8 mouse cellular contexts compared by ENCODE assay signal in genomic region chr1:36938348-36938747, GRCm38 (mm10). TPM values are rescaled to one million over a fixed set of nuclear protein-coding genes. Genes with fewer than 3 reads are reported as not detected.
A peak's percentile ranks its signal among the peaks of the same experiment; 100 is the strongest.
DNase-seq lines count a peak whose midpoint lies in the region; ATAC-seq and TF ChIP-seq lines count a peak whose summit lies in the region.

No protein-coding gene starts in this region.

- DNase-seq in gastrocnemius, adult 2 months, result no peak
- DNase-seq in gastrocnemius, postnatal 25 days, result no peak
- no peak for DNase-seq in forebrain, embryonic 11.5 days (ENCODE audit: low spot score)
- DNase-seq in liver, embryonic 13.5 days, result no peak
- no peak for DNase-seq in right cerebral cortex, adult 18-20 months
- DNase-seq in thymus, adult 18-20 months, result no peak
- DNase-seq in gastrocnemius, postnatal 14 days, result no peak

- H3ac ChIP-seq in C2C12 (ENCODE audit: control insufficient read depth, insufficient read length, low read depth), result no peak overlapping the region

- TF ChIP-seq CTCF in gastrocnemius, adult 2 months (IDR thresholded peaks at IDR 0.05), result no peak
- TF ChIP-seq CTCF in C2C12 (IDR thresholded peaks at IDR 0.05; ENCODE audit: control insufficient read depth, insufficient read depth, insufficient read length), result no peak

- intact Hi-C loops in gastrocnemius, adult 2 months (cut with DNase I), result loop anchor here (5.0 to 10.0 kb wide), 6 partner anchors 59 to 296 kb away; no protein-coding TSS in a partner anchor
- intact Hi-C loops in gastrocnemius, postnatal 14 days (cut with DNase I; ENCODE audit: low total_unique reads), result loop anchor here (10.0 kb wide), 1 partner anchor 74 kb away; no protein-coding TSS in a partner anchor

- peak overlapping the region; percentile 75 for H3K4me2 ChIP-seq in forebrain, embryonic 11.5 days (ENCODE audit: low read depth, low read length, severe bottlenecking)
- peak overlapping the region; percentile 82 for H3K4me2 ChIP-seq in liver, embryonic 13.5 days

- peaks cover 61% of the 10 kb centered on the region for H3K79me2 ChIP-seq in C2C12 (ENCODE audit: control insufficient read depth, insufficient read depth)

- no peaks in the 10 kb centered on the region for H3K36me3 ChIP-seq in C2C12 (ENCODE audit: control insufficient read depth, insufficient read depth)
- H3K36me3 ChIP-seq in forebrain, embryonic 11.5 days (ENCODE audit: control insufficient read depth, insufficient read depth, low read length), result no peaks in the 10 kb centered on the region
- no peaks in the 10 kb centered on the region for H3K36me3 ChIP-seq in liver, embryonic 13.5 days

- WGBS in forebrain, embryonic 11.5 days, result 5% methylated on average over 9 of the region's 9 CpGs
- 5% methylated on average over 9 of the region's 9 CpGs for WGBS in liver, embryonic 13.5 days (ENCODE audit: insufficient replicate concordance)

- H3K79me3 ChIP-seq in C2C12 (ENCODE audit: low read depth), result peaks cover 51% of the 10 kb centered on the region

- H3K27me3 ChIP-seq in C2C12 (ENCODE audit: control insufficient read depth, insufficient read depth, insufficient read length), result no peaks in the 10 kb centered on the region
- no peaks in the 10 kb centered on the region for H3K27me3 ChIP-seq in forebrain, embryonic 11.5 days (ENCODE audit: control insufficient read depth, insufficient read depth, low read length)
- 0 out of 2 replicates have a peak, but pooled peaks cover 5% of the 10 kb centered on the region for H3K27me3 ChIP-seq in liver, embryonic 13.5 days

- peak overlapping the region; percentile 99 for H3K4me3 ChIP-seq in gastrocnemius, adult 2 months
- H3K4me3 ChIP-seq in C2C12 (ENCODE audit: insufficient read depth, poor library complexity, severe bottlenecking), result peak overlapping the region; percentile 82
- peak overlapping the region; percentile 99 for H3K4me3 ChIP-seq in forebrain, embryonic 11.5 days (ENCODE audit: low read depth, low read length)
- peak overlapping the region; percentile 100 for H3K4me3 ChIP-seq in liver, embryonic 13.5 days (replicated peaks)

- peak overlapping the region; percentile 97 for H3K9ac ChIP-seq in forebrain, embryonic 11.5 days (ENCODE audit: low read length)
- H3K9ac ChIP-seq in liver, embryonic 13.5 days, result peak overlapping the region; percentile 100

- H3K4me1 ChIP-seq in forebrain, embryonic 11.5 days (replicated peaks; ENCODE audit: control insufficient read depth, insufficient read depth, low read length), result no peaks in the 10 kb centered on the region; the same call in 1 of the 2 replicates
- peaks cover 81% of the 10 kb centered on the region for H3K4me1 ChIP-seq in liver, embryonic 13.5 days (replicated peaks)

- ATAC-seq in forebrain, embryonic 11.5 days (replicated peaks; ENCODE audit: low FRiP score), result no peak
- no peak for ATAC-seq in liver, embryonic 13.5 days (ENCODE audit: low read depth)

- peak overlapping the region; percentile 98 for H3K27ac ChIP-seq in gastrocnemius, adult 2 months
- no peak overlapping the region for H3K27ac ChIP-seq in forebrain, embryonic 11.5 days (ENCODE audit: low read depth, low read length)
- H3K27ac ChIP-seq in liver, embryonic 13.5 days, result peak overlapping the region; percentile 94

- no peaks in the 10 kb centered on the region for H3K9me3 ChIP-seq in forebrain, embryonic 11.5 days (ENCODE audit: control insufficient read depth, low read length)
- H3K9me3 ChIP-seq in liver, embryonic 13.5 days (replicated peaks), result no peaks in the 10 kb centered on the region

TF ChIP-seq in C2C12, 6 proteins besides CTCF, POLR2A, EP300 and RAD21:
- no peak for TF ChIP-seq CEBPB (IDR thresholded peaks at IDR 0.05; ENCODE audit: low read depth)
- TF ChIP-seq MAX (IDR thresholded peaks at IDR 0.05), result no peak
- no peak for TF ChIP-seq USF1 (IDR thresholded peaks at IDR 0.05; ENCODE audit: low read depth)
- TF ChIP-seq MYOG (IDR thresholded peaks at IDR 0.05; ENCODE audit: control insufficient read depth, extremely low read depth, insufficient read length), result no peak
- no peak for TF ChIP-seq FOSL1 (IDR thresholded peaks at IDR 0.05; ENCODE audit: insufficient read depth, low read length, poor library complexity, severe bottlenecking)
- no peak for TF ChIP-seq MYOD1 (IDR thresholded peaks at IDR 0.05; ENCODE audit: control insufficient read depth, insufficient read length, low read depth)

RNA-seq across cellular contexts. Expression of gene Tmem131, which starts 5.1 kb away (rescaled TPM):
- total RNA-seq in gastrocnemius, adult 2 months (2021), result 10 to 100 TPM; 24.1 to 37.5 TPM
- total RNA-seq in gastrocnemius, postnatal 25 days (2021), result 10 to 100 TPM; 22.1 to 25.3 TPM
- polyA plus RNA-seq in C2C12 (2012; fragmentation: generic; extraction: Trizol), result 12.9 TPM
- polyA plus RNA-seq in forebrain, embryonic 11.5 days (2014; fragmentation: Nextera tagmentation; extraction: Ambion mirVana), result 21.2 and 23.3 TPM in 2 replicates
- polyA plus RNA-seq in liver, embryonic 13.5 days (2015; fragmentation: Nextera tagmentation; extraction: Ambion mirVana), result 6.5 and 8.7 TPM in 2 replicates
- total RNA-seq in gastrocnemius, postnatal 14 days (2021), result 10 to 100 TPM; 25.2 to 30.5 TPM
